Mouse (Mus musculus): ENCODE data around the gene Shroom1.
"Not testable (repeated sequence)": the region's sequence is repeated elsewhere in the genome, so short reads cannot be mapped to it uniquely, and the experiment has no call there.

Shroom1 gene

GRCm38 (mm10) chr11:53456474-53457371 lies at the start of gene Shroom1, which contains the start of gene Gm10447:
Shroom1 (plus strand) TSS chr11:53457205.
Gm10447 (minus strand) TSS chr11:53457110.
- no peak for DNase-seq (ENCODE audit: low read depth, low spot score)

GRCm38 (mm10) chr11:53411738-53412137 lies 45.3 kb upstream of the Shroom1 start:
- peak; percentile 28 for DNase-seq (ENCODE audit: low read depth, low spot score)

GRCm38 (mm10) chr11:53413871-53414270 lies 43.1 kb upstream of the Shroom1 start:
- no peak for DNase-seq (ENCODE audit: low read depth, low spot score)

GRCm38 (mm10) chr11:53418048-53418447 lies 39.0 kb upstream of the Shroom1 start:
- no peak for DNase-seq (ENCODE audit: low read depth, low spot score)

- DNase-seq (ENCODE audit: low read depth, low spot score): no peak
Observed at GRCm38 (mm10) chr11:53423036-53423435, 34.0 kb upstream of the Shroom1 start, which contains the start of gene Leap2. Leap2 (minus strand) TSS chr11:53423170.

GRCm38 (mm10) chr11:53424826-53425225 lies 32.2 kb upstream of the Shroom1 start:
- no peak for DNase-seq (ENCODE audit: low read depth, low spot score)

- DNase-seq (ENCODE audit: low read depth, low spot score): no peak
Observed at GRCm38 (mm10) chr11:53425251-53425650, 31.8 kb upstream of the Shroom1 start.

GRCm38 (mm10) chr11:53425711-53426255 lies 31.2 kb upstream of the Shroom1 start:
- no peak for DNase-seq (ENCODE audit: low read depth, low spot score)

GRCm38 (mm10) chr11:53426914-53427313 lies 30.1 kb upstream of the Shroom1 start:
- not testable (repeated sequence) for DNase-seq (ENCODE audit: low read depth, low spot score)

- DNase-seq (ENCODE audit: low read depth, low spot score): no peak
Observed at GRCm38 (mm10) chr11:53427993-53428715, 28.9 kb upstream of the Shroom1 start.

GRCm38 (mm10) chr11:53428716-53429057 lies 28.3 kb upstream of the Shroom1 start:
- no peak for DNase-seq (ENCODE audit: low read depth, low spot score)

- DNase-seq (ENCODE audit: low read depth, low spot score): no peak
Observed at GRCm38 (mm10) chr11:53429182-53429581, 27.8 kb upstream of the Shroom1 start.

- DNase-seq (ENCODE audit: low read depth, low spot score): no peak
Observed at GRCm38 (mm10) chr11:53430300-53430669, 26.7 kb upstream of the Shroom1 start.

GRCm38 (mm10) chr11:53430670-53431346 lies 26.2 kb upstream of the Shroom1 start, which contains the start of the genes Uqcrq and Gdf9:
Uqcrq (minus strand) TSS chr11:53430831.
Gdf9 (plus strand) TSS chr11:53431023.
- DNase-seq (ENCODE audit: low read depth, low spot score): peak; percentile 99

GRCm38 (mm10) chr11:53431347-53432056 lies 25.5 kb upstream of the Shroom1 start:
- DNase-seq (ENCODE audit: low read depth, low spot score): no peak

GRCm38 (mm10) chr11:53433057-53433456 lies 23.9 kb upstream of the Shroom1 start:
- no peak for DNase-seq (ENCODE audit: low read depth, low spot score)

- no peak for DNase-seq (ENCODE audit: low read depth, low spot score)
Observed at GRCm38 (mm10) chr11:53435504-53435903, 21.5 kb upstream of the Shroom1 start.

GRCm38 (mm10) chr11:53436338-53436737 lies 20.7 kb upstream of the Shroom1 start:
- DNase-seq (ENCODE audit: low read depth, low spot score): no peak

- DNase-seq (ENCODE audit: low read depth, low spot score): no peak
Observed at GRCm38 (mm10) chr11:53441921-53442320, 15.1 kb upstream of the Shroom1 start.

GRCm38 (mm10) chr11:53443861-53444260 lies 13.1 kb upstream of the Shroom1 start:
- DNase-seq (ENCODE audit: low read depth, low spot score): no peak

- DNase-seq (ENCODE audit: low read depth, low spot score): no peak
Observed at GRCm38 (mm10) chr11:53445562-53445961, 11.4 kb upstream of the Shroom1 start.
